Mouse (Mus musculus) cerebellum, postnatal 4 days (tissue): ENCODE measurements at regions not wholly inside any gene's neighbourhood (a gene's known extent, or its start where the extent isn't known, plus 50 kb on each side); places are given as distances from the start of the nearest gene placed in this dataset.
"Not testable (repeated sequence)": the region's sequence is repeated elsewhere in the genome, so short reads cannot be mapped to it uniquely, and the experiment has no call there.

ENCODE experiments used
- DNase-seq, 2 experiments: peaks; one replicate each; pipeline ENCODE4 v3.0.0; 2022; ENCODE audit warnings: low spot score in 2 of 2, mixed read lengths in 1 of 2

GRCm38 (mm10) chr10:33715701-33716250, 70.7 kb downstream of the Sult3a2 start:
- no peak for DNase-seq

DNA sequence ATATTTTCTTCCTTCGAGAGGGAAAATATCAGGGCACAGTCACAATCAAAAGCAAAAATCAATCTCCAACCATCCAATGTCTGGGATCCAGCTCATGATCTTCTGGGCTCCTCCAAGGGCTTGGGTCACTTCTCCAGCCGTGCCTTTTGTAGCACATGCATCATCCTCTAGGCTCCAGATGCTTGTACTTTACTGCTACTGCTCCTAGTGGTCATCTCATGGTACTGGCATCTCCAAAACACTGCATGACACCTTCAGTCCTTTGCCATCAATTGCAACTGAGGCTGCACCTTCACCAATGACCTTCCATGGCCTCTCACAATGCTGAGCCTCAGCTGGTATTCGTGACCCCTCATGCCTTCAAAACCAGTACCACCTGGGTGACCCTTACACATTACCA, 77.8 kb downstream of the Sult3a2 start:
- DNase-seq: not testable (repeated sequence)

GRCm38 (mm10) chr10:33704245-33704644, 79.7 kb upstream of the Clvs2 start:
- not testable (repeated sequence) for DNase-seq

- peak in 1 of 2 experiments; percentile 58 for DNase-seq
These were observed 78.9 kb upstream of the Clvs2 start for GRCm38 (mm10) chr10:33703420-33703819.
